Mouse (Mus musculus) embryo, embryonic 10 days (tissue): ENCODE results near the gene Prrx1.

Experiments used
- DNase-seq: peaks from one replicate; pipeline ENCODE4 v3.0.0-alpha.2; 2015; ENCODE audit warnings: low spot score

The Prrx1 gene

GRCm38 (mm10) chr1:163313101-163313773 lies at the start of gene Prrx1:
Gene Prrx1, minus strand, starts transcription at chr1:163313710.
- DNase-seq = peak; percentile 73

- peak; percentile 9 for DNase-seq
These were observed 48.7 kb upstream of the Prrx1 start for GRCm38 (mm10) chr1:163362202-163362601.

DNA sequence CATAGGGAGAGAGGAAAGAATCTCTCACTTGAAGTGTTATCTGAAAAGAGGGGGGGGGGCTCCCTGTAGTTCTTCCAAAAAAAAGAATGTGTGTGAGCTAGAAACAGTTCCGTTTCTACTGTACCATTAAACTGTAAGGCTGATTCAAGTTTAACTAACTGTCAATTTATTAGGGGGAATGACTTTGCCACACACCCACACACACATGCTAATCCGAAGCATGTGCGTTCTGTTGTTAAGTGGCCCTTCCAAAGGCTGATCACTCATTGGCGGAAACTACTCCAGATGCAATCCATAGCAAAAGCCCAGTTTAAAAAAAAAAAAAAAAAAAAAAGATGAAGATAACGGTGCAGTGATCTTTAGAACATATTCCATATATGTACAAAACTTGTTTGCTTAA lies 47.9 kb upstream of the Prrx1 start:
- no peak for DNase-seq

DNA sequence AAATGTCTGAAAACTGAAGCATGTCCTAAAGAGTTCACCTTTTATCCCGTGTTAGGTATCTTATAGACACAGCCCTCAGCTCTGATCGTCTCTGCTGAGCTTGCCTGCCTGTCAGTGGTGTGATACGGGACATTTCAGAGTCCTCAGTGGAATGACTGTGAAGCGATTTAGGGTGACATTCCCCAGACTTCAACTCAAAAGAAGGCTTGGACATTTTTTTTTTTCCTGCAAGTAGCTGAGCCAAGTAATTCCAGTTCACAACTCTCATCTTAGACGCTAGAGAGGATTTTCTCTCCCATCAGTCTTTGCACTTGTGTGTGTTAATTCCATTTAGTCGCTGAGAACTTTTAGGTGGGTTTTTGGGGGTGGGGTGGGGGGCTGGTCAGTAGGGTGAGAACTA lies 47.3 kb upstream of the Prrx1 start:
- no peak for DNase-seq

- DNase-seq = no peak
These were observed 46.0 kb upstream of the Prrx1 start for GRCm38 (mm10) chr1:163359521-163359920.

DNA sequence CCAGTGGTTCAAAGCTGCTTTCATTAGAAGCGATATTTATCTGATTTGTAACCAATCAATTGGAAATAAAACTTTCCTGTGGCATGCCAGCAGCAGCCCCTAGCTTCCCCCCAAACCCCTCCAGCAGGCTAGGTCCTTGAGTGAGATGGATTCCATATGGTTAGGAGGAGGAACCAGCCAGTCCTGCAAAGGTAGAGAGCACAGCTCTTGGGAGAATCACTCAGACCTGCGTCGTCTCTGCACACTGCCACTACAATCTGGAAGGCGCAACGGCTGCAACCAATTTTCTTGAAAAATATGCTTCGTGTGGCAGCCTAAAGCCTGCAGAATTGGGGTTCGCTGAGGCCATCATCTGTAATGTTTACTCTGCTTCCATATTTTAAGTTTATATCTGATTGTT lies 44.7 kb upstream of the Prrx1 start:
- peak; percentile 49 for DNase-seq

GRCm38 (mm10) chr1:163357733-163358132 lies 44.2 kb upstream of the Prrx1 start:
- DNase-seq = no peak

DNA sequence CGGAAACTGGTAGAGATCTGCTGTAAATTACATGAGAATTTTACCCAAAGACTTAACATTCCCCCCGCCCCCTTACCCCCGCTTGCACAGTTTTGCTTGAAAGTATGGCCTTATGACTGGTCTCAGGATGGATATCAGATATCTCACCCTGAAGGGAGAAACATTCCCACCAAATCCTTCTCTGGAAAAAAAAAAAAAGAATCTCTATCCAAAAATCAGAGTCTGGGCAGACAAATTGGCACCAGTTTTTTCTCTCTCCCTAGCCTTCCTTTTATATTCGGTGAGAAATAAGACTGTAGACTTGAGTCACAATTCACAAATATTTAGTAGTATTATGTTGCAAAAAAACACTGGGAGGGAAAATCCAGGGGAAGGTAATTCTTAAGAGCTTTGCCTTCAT lies 42.7 kb upstream of the Prrx1 start:
- no peak for DNase-seq

- peak; percentile 19 for DNase-seq
These were observed 42.2 kb upstream of the Prrx1 start for GRCm38 (mm10) chr1:163355626-163356156.

GRCm38 (mm10) chr1:163350988-163351387 lies 37.5 kb upstream of the Prrx1 start:
- no peak for DNase-seq

- no peak for DNase-seq
These were observed 32.0 kb upstream of the Prrx1 start for GRCm38 (mm10) chr1:163345541-163345940.

- DNase-seq = peak; percentile 48
These were observed 31.4 kb upstream of the Prrx1 start for GRCm38 (mm10) chr1:163344931-163345330.

GRCm38 (mm10) chr1:163339219-163339561 lies 25.7 kb upstream of the Prrx1 start:
- DNase-seq = no peak

DNA sequence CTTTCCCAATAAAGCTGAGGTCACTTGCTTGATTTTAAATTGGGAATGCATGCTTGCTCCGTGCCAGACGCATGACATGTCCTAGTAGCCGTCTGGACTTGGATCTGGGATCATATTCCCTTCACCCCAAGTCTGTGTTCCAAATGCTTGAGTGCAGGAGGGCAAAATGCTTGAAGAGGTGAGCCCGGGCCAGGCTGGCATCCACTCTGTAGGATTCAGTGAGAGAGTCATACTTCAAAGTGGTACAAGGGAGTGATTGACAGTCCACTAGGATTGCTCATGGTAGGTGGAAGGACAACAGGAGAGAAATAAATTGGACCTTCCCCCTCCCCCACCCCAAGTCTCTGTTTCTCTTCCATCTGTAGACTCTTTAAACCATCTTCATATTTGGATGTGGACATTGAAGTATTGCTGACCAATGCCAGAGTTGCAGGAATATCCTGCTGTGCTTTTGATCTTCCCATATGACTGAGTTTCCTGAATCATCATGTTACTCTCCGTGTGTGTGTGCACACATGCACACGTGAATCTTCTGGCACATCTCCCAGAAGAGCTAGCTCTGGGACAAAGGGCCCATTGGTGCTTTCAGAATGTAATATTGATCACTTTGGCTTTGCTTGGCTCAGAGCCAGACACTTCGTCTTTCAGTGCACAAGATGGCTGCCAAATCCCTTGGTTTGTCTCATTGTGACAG lies 25.2 kb upstream of the Prrx1 start:
- no peak for DNase-seq

GRCm38 (mm10) chr1:163337821-163338220 lies 24.3 kb upstream of the Prrx1 start:
- DNase-seq = no peak

DNA sequence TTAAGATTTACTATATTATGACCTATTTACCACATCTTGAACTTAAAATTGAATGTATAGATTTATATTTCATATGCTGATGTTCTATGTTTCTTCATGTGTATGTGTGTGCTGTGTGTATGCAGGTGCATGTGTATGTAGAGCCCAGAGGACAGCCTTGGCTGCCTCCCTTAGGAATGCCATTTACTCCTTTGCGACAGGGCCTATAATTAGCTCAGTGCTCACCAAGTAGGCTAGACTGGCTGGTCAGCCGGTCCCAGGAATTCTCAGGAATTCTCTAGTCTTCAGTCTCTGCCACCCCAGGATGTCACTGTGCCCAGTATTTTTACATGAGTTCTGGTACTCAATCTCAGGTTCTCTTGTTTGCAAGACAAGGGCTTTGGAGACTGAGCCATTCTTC lies 13.8 kb upstream of the Prrx1 start:
- no peak for DNase-seq

GRCm38 (mm10) chr1:163319669-163320571 lies 6.4 kb upstream of the Prrx1 start:
- DNase-seq = no peak

DNA sequence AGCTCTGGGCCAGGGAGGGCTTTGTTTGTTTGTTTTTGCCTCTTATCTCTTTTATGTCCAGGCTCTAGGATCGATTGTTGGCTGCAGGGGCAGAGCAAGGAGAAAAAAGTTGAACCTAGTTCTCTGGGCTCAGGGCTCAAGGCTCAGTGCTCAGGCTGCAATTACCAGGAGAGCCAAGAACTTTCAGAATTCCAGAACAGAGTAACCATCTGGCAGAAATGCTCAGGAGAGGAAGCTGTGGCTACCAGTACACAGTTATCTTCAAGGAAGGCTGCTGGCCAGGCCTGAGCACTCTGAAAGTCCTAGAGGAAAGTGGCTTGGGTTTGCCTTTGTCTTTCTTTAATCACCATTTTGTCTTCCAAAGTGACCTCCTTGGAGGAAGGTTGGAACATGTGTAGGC lies 3.4 kb upstream of the Prrx1 start:
- DNase-seq = no peak

GRCm38 (mm10) chr1:163314829-163315301 lies 1.4 kb upstream of the Prrx1 start:
- DNase-seq = peak; percentile 78

GRCm38 (mm10) chr1:163313921-163314725 lies 613 bp upstream of the Prrx1 start:
- peak; percentile 71 for DNase-seq
